Mouse (Mus musculus) liver, embryonic 14.5 days (tissue): ENCODE data around the gene Gimap4.

Experiments
- CTCF ChIP-seq: IDR thresholded peaks from 2 replicates; pipeline ENCODE4 v1.5.1; 2016; ENCODE audit warnings: antibody characterized with exemption, low read depth, control low read depth
- EP300 ChIP-seq: IDR thresholded peaks from 2 replicates; pipeline ENCODE4 v1.6.1; 2016; ENCODE audit warnings: antibody characterized with exemption, low read depth

- no peak for TF ChIP-seq CTCF
- TF ChIP-seq EP300, result no peak
These were observed 14.8 kb upstream of the Gimap4 start for GRCm38 (mm10) chr6:48669446-48669969.
